Mouse (Mus musculus): Measurements from ENCODE around the gene Fan1. TPM values are rescaled to one million over a fixed set of nuclear protein-coding genes. Genes with fewer than 3 reads are reported as not detected.

Fan1 gene
- polyA plus RNA-seq, 1 experiment from 2014 or later, result 12.0 TPM

- Histone ChIP-seq H3K4me1 (replicated peaks; ENCODE audit: control insufficient read depth, insufficient read depth, low read length) (no peaks in the 10 kb centered on the region), H3K9ac (ENCODE audit: low read depth, low read length) (no peak overlapping the region), H3K9me3 (ENCODE audit: control insufficient read depth, low read length) (no peaks in the 10 kb centered on the region), H3K27me3 (ENCODE audit: control insufficient read depth, insufficient read depth, low read length) (no peaks in the 10 kb centered on the region), H3K36me3 (ENCODE audit: control insufficient read depth, insufficient read depth, low read length) (no peaks in the 10 kb centered on the region), H3K4me3 (ENCODE audit: low read depth, low read length) (no peak overlapping the region), H3K27ac (ENCODE audit: low read depth, low read length) (no peak overlapping the region), H3K4me2 (replicated peaks; ENCODE audit: low read depth, low read length) (no peak overlapping the region)
- DNase-seq (ENCODE audit: low spot score) (no peak), ATAC-seq (ENCODE audit: low FRiP score) (no peak)
- WGBS, result 88% methylated on average over 23 of the region's 23 CpGs
Observed at GRCm38 (mm10) chr7:64371940-64372878, 1.7 kb downstream of the Fan1 start.

DNA sequence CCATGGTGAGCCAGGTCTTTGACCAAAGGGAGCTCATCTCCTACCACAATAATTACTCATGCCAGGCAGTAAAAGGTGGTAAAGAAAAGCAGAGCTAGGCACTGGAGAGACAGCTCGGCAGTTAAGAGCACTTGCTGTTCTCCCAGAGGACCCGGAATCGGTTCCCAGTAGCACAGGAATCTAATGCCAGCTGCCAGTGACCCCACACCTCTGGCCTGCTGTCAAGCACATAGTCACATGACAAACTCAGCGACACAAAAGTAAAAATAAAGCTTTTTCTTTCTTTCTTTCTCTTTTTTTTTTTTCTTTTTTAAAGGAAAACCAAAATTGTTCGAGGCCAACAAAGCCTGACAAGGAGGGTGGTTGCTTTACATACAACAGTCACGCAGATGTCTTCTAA lies 4.1 kb downstream of the Fan1 start:
- WGBS, result 85% methylated on average over 6 of the region's 6 CpGs
- Histone ChIP-seq H3K27ac (ENCODE audit: low read depth, low read length) (no peak overlapping the region), H3K27me3 (ENCODE audit: control insufficient read depth, insufficient read depth, low read length) (no peaks in the 10 kb centered on the region), H3K4me2 (replicated peaks; ENCODE audit: low read depth, low read length) (no peak overlapping the region), H3K36me3 (ENCODE audit: control insufficient read depth, insufficient read depth, low read length) (no peaks in the 10 kb centered on the region), H3K4me3 (ENCODE audit: low read depth, low read length) (no peak overlapping the region), H3K9me3 (ENCODE audit: control insufficient read depth, low read length) (no peaks in the 10 kb centered on the region), H3K4me1 (replicated peaks; ENCODE audit: control insufficient read depth, insufficient read depth, low read length) (no peaks in the 10 kb centered on the region), H3K9ac (ENCODE audit: low read depth, low read length) (no peak overlapping the region)
- ATAC-seq (ENCODE audit: low FRiP score), result no peak
- no peak for DNase-seq (ENCODE audit: low spot score)

GRCm38 (mm10) chr7:64365863-64366262 lies 8.0 kb downstream of the Fan1 start:
- Histone ChIP-seq H3K9ac (ENCODE audit: low read depth, low read length) (no peak overlapping the region), H3K27me3 (ENCODE audit: control insufficient read depth, insufficient read depth, low read length) (no peaks in the 10 kb centered on the region), H3K36me3 (ENCODE audit: control insufficient read depth, insufficient read depth, low read length) (no peaks in the 10 kb centered on the region), H3K27ac (ENCODE audit: low read depth, low read length) (no peak overlapping the region), H3K4me1 (replicated peaks; ENCODE audit: control insufficient read depth, insufficient read depth, low read length) (no peaks in the 10 kb centered on the region), H3K9me3 (ENCODE audit: control insufficient read depth, low read length) (no peaks in the 10 kb centered on the region), H3K4me2 (replicated peaks; ENCODE audit: low read depth, low read length) (no peak overlapping the region), H3K4me3 (ENCODE audit: low read depth, low read length) (no peak overlapping the region)
- ATAC-seq (ENCODE audit: low FRiP score) (no peak), DNase-seq (ENCODE audit: low spot score) (no peak)
- WGBS, result 93% methylated on average over 5 of the region's 5 CpGs

- Histone ChIP-seq H3K4me3 (ENCODE audit: low read depth, low read length) (no peak overlapping the region), H3K27me3 (ENCODE audit: control insufficient read depth, insufficient read depth, low read length) (no peaks in the 10 kb centered on the region), H3K4me2 (replicated peaks; ENCODE audit: low read depth, low read length) (no peak overlapping the region), H3K36me3 (ENCODE audit: control insufficient read depth, insufficient read depth, low read length) (no peaks in the 10 kb centered on the region), H3K9ac (ENCODE audit: low read depth, low read length) (no peak overlapping the region), H3K4me1 (replicated peaks; ENCODE audit: control insufficient read depth, insufficient read depth, low read length) (no peaks in the 10 kb centered on the region), H3K9me3 (ENCODE audit: control insufficient read depth, low read length) (no peaks in the 10 kb centered on the region), H3K27ac (ENCODE audit: low read depth, low read length) (0 out of 2 replicates have a peak overlapping the region, but pooled peaks have one; percentile 10)
- WGBS, result 70% methylated on average over 3 of the region's 3 CpGs
- no peak for ATAC-seq (ENCODE audit: low FRiP score)
- no peak for DNase-seq (ENCODE audit: low spot score)
Observed at GRCm38 (mm10) chr7:64360586-64360945, 13.3 kb downstream of the Fan1 start.

GRCm38 (mm10) chr7:64359943-64360585 lies 13.8 kb downstream of the Fan1 start:
- Histone ChIP-seq H3K9ac (ENCODE audit: low read depth, low read length) (no peak overlapping the region), H3K4me1 (replicated peaks; ENCODE audit: control insufficient read depth, insufficient read depth, low read length) (no peaks in the 10 kb centered on the region), H3K9me3 (ENCODE audit: control insufficient read depth, low read length) (no peaks in the 10 kb centered on the region), H3K27ac (ENCODE audit: low read depth, low read length) (0 out of 2 replicates have a peak overlapping the region, but pooled peaks have one; percentile 10), H3K4me3 (ENCODE audit: low read depth, low read length) (no peak overlapping the region), H3K36me3 (ENCODE audit: control insufficient read depth, insufficient read depth, low read length) (no peaks in the 10 kb centered on the region), H3K27me3 (ENCODE audit: control insufficient read depth, insufficient read depth, low read length) (no peaks in the 10 kb centered on the region), H3K4me2 (replicated peaks; ENCODE audit: low read depth, low read length) (no peak overlapping the region)
- DNase-seq (ENCODE audit: low spot score) (no peak), ATAC-seq (ENCODE audit: low FRiP score) (no peak)
- WGBS, result 89% methylated on average over 20 of the region's 20 CpGs

DNA sequence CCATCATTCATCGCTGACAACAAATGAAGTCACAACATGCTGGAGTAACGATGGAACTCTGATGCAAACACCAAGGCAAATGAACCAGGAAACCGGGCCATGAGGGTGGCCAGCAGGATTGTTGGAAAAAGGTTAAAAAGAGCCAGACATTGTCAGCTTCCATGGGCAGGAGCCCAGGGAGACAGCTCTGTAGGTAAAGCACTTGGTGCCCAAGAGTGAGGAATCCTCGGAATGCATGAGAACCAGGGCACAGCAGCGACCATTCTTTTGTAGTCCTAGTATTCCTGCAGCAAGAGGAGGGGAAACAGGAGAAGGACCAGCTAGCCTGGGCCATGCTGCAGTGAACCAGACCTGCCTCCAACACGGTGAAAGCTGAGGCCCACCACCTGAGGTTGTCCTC lies 15.2 kb downstream of the Fan1 start:
- no peaks in the 10 kb centered on the region for H3K27me3 ChIP-seq (ENCODE audit: control insufficient read depth, insufficient read depth, low read length)
- no peak for ATAC-seq (ENCODE audit: low FRiP score)
- no peaks in the 10 kb centered on the region for H3K9me3 ChIP-seq (ENCODE audit: control insufficient read depth, low read length)
- H3K9ac ChIP-seq (ENCODE audit: low read depth, low read length), result no peak overlapping the region
- H3K4me1 ChIP-seq (replicated peaks; ENCODE audit: control insufficient read depth, insufficient read depth, low read length), result no peaks in the 10 kb centered on the region
- no peak for DNase-seq (ENCODE audit: low spot score)
- 87% methylated on average over 6 of the region's 6 CpGs for whole genome bisulfite sequencing
- no peak overlapping the region for H3K4me3 ChIP-seq (ENCODE audit: low read depth, low read length)
- H3K36me3 ChIP-seq (ENCODE audit: control insufficient read depth, insufficient read depth, low read length), result no peaks in the 10 kb centered on the region
- no peak overlapping the region for H3K27ac ChIP-seq (ENCODE audit: low read depth, low read length)
- H3K4me2 ChIP-seq (replicated peaks; ENCODE audit: low read depth, low read length), result no peak overlapping the region

GRCm38 (mm10) chr7:64357405-64357804 lies 16.5 kb downstream of the Fan1 start:
- Histone ChIP-seq H3K9ac (ENCODE audit: low read depth, low read length) (no peak overlapping the region), H3K36me3 (ENCODE audit: control insufficient read depth, insufficient read depth, low read length) (no peaks in the 10 kb centered on the region), H3K9me3 (ENCODE audit: control insufficient read depth, low read length) (no peaks in the 10 kb centered on the region), H3K27ac (ENCODE audit: low read depth, low read length) (no peak overlapping the region), H3K4me3 (ENCODE audit: low read depth, low read length) (no peak overlapping the region), H3K27me3 (ENCODE audit: control insufficient read depth, insufficient read depth, low read length) (no peaks in the 10 kb centered on the region), H3K4me2 (replicated peaks; ENCODE audit: low read depth, low read length) (no peak overlapping the region), H3K4me1 (replicated peaks; ENCODE audit: control insufficient read depth, insufficient read depth, low read length) (no peaks in the 10 kb centered on the region)
- DNase-seq (ENCODE audit: low spot score) (no peak), ATAC-seq (ENCODE audit: low FRiP score) (no peak)
- WGBS, result 93% methylated on average over 9 of the region's 9 CpGs

GRCm38 (mm10) chr7:64356661-64357060 lies 17.2 kb downstream of the Fan1 start:
- H3K36me3 ChIP-seq (ENCODE audit: control insufficient read depth, insufficient read depth, low read length), result no peaks in the 10 kb centered on the region
- H3K4me3 ChIP-seq (ENCODE audit: low read depth, low read length), result no peak overlapping the region
- H3K4me1 ChIP-seq (replicated peaks; ENCODE audit: control insufficient read depth, insufficient read depth, low read length), result no peaks in the 10 kb centered on the region
- WGBS, result 83% methylated on average over 5 of the region's 5 CpGs
- ATAC-seq (ENCODE audit: low FRiP score) (no peak), DNase-seq (ENCODE audit: low spot score) (no peak)
- no peaks in the 10 kb centered on the region for H3K27me3 ChIP-seq (ENCODE audit: control insufficient read depth, insufficient read depth, low read length)
- H3K4me2 ChIP-seq (replicated peaks; ENCODE audit: low read depth, low read length), result no peak overlapping the region
- H3K27ac ChIP-seq (ENCODE audit: low read depth, low read length), result no peak overlapping the region
- H3K9ac ChIP-seq (ENCODE audit: low read depth, low read length), result no peak overlapping the region
- no peaks in the 10 kb centered on the region for H3K9me3 ChIP-seq (ENCODE audit: control insufficient read depth, low read length)

DNA sequence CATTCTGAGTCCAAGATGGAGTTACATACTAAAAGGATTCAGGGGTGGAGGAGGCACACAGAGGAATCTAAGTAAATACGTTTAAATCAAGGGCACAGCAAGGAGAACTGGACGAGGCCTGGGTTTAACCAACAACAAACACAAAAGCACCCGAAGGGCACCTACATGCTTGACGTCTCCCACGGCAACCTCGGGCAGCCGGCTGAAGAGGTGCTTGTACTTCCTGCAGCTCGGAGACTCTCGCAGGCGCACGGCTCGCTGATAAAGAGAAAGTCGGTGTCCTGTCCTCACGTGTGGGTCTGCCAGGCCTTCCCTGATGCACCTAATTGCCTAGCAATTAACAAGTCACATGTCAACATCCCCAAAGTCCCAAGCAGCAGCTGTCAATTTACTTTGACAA lies 19.7 kb downstream of the Fan1 start:
- Histone ChIP-seq H3K4me1 (replicated peaks; ENCODE audit: control insufficient read depth, insufficient read depth, low read length) (no peaks in the 10 kb centered on the region), H3K36me3 (ENCODE audit: control insufficient read depth, insufficient read depth, low read length) (no peaks in the 10 kb centered on the region), H3K27ac (ENCODE audit: low read depth, low read length) (no peak overlapping the region), H3K4me2 (replicated peaks; ENCODE audit: low read depth, low read length) (no peak overlapping the region), H3K9me3 (ENCODE audit: control insufficient read depth, low read length) (no peaks in the 10 kb centered on the region), H3K9ac (ENCODE audit: low read depth, low read length) (no peak overlapping the region), H3K27me3 (ENCODE audit: control insufficient read depth, insufficient read depth, low read length) (no peaks in the 10 kb centered on the region), H3K4me3 (ENCODE audit: low read depth, low read length) (no peak overlapping the region)
- no peak for DNase-seq (ENCODE audit: low spot score)
- no peak for ATAC-seq (ENCODE audit: low FRiP score)
- 51% methylated on average over 14 of the region's 14 CpGs for WGBS

Measured in hindbrain, embryonic 11.5 days (tissue).